Mouse (Mus musculus): ENCODE measurements at regions not wholly inside any gene's neighbourhood (a gene's known extent, or its start where the extent isn't known, plus 50 kb on each side); places are given as distances from the start of the nearest gene placed in this dataset.
"Not testable (repeated sequence)": the region's sequence is repeated elsewhere in the genome, so short reads cannot be mapped to it uniquely, and the experiment has no call there.

DNA sequence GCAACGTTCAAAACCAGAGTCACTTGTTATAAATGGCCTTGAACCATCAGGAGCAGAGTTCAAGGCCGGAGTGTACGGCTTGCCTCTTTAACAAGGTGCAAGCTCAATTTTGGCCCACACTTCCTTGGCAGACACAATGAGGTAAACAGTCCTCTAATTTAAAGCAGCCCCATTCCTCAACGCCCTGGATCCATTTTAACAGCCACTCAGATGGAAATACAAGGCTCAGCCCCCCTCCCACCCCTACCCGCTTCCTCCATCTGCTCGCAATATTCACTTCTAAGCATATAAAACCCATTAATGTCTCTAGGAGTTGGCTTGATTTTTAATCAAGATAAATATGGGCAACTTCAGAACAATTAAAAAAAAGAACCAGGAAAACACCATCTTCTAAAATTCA is 105.7 kb downstream of the Pmp22 start:
- Histone ChIP-seq H3K4me1 (replicated peaks; ENCODE audit: low read depth, low read length) (peaks cover 38% of the 10 kb centered on the region), H3K9me3 (ENCODE audit: low read length) (peaks cover 5% of the 10 kb centered on the region; the same call in 1 of the 2 replicates), H3K27me3 (ENCODE audit: insufficient read depth, low read length) (no peaks in the 10 kb centered on the region), H3K36me3 (ENCODE audit: insufficient read depth, low read length) (no peaks in the 10 kb centered on the region), H3K4me3 (replicated peaks; ENCODE audit: low read length) (no peak overlapping the region)
- TF ChIP-seq CTCF (conservative IDR thresholded peaks at IDR 0.05; ENCODE audit: low read length) (no peak), NANOG (IDR thresholded peaks at IDR 0.05; ENCODE audit: borderline replicate concordance, low read length) (no peak), POU5F1 (IDR thresholded peaks at IDR 0.05; ENCODE audit: borderline replicate concordance, low read length) (no peak)

DNA sequence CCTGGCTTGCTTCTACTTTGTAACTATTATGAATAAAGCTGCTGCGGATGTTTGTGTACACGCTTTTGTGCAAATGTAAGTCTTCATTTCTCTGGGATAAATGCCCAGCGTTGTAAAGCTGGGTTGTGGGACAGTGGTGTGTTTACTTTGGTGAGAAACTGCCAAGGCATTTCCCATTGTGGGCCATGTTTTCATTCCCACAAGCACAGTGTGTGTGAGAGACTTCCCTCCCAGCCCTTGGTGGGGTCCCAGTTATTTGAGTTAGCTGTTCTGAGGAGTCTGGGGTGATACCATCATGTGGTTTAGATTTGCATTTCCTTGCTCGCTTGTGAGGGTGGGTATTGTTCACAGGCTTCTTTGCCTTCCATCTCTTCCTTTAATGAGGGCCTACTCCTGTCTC is 109.9 kb downstream of the Pmp22 start:
- TF ChIP-seq POU5F1 (IDR thresholded peaks at IDR 0.05; ENCODE audit: borderline replicate concordance, low read length) (no peak), CTCF (conservative IDR thresholded peaks at IDR 0.05; ENCODE audit: low read length) (no peak)
- Histone ChIP-seq H3K36me3 (ENCODE audit: insufficient read depth, low read length) (no peaks in the 10 kb centered on the region), H3K27me3 (ENCODE audit: insufficient read depth, low read length) (peaks cover 11% of the 10 kb centered on the region), H3K4me3 (replicated peaks; ENCODE audit: low read length) (no peak overlapping the region), H3K4me1 (replicated peaks; ENCODE audit: low read depth, low read length) (peaks cover 9% of the 10 kb centered on the region), H3K9me3 (ENCODE audit: low read length) (no peaks in the 10 kb centered on the region)

DNA sequence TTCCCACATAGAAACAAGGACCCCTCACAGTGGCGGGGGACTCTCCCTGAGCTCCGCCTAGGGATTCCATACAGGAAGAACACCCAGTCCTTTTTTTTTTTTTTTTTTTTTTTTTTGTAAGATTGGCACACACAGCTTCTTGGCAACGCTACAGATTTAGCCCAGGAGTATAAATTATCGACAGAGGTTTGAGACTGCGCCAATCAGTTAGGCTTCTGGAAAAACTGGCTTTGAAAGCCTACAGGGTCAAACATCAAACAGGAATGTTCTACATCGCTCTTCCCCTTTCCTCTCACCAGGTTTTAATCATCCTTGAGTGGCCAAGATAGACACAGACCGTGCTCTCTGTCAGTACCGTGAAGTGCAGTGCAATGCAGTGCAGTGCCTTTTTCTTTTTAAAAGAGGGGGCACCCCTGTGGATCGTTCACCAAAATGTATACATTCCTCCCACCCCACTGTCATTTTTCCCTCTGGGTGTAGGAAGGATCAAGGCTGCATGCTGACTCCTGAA is 115.2 kb downstream of the Pmp22 start:
- no peak for TF ChIP-seq CTCF (conservative IDR thresholded peaks at IDR 0.05; ENCODE audit: low read length)
- TF ChIP-seq POU5F1 (IDR thresholded peaks at IDR 0.05; ENCODE audit: borderline replicate concordance, low read length) = no peak
- no peak for TF ChIP-seq NANOG (IDR thresholded peaks at IDR 0.05; ENCODE audit: borderline replicate concordance, low read length)
- no peak overlapping the region for H3K4me3 ChIP-seq (replicated peaks; ENCODE audit: low read length)
- H3K36me3 ChIP-seq (ENCODE audit: insufficient read depth, low read length) = no peaks in the 10 kb centered on the region
- H3K27me3 ChIP-seq (ENCODE audit: insufficient read depth, low read length) = peaks cover 13% of the 10 kb centered on the region
- H3K9me3 ChIP-seq (ENCODE audit: low read length) = no peaks in the 10 kb centered on the region
- peaks cover 14% of the 10 kb centered on the region for H3K4me1 ChIP-seq (replicated peaks; ENCODE audit: low read depth, low read length)

GRCm38 (mm10) chr11:63245041-63245440 is 116.3 kb downstream of the Pmp22 start:
- TF ChIP-seq CTCF (conservative IDR thresholded peaks at IDR 0.05; ENCODE audit: low read length) (no peak), NANOG (IDR thresholded peaks at IDR 0.05; ENCODE audit: borderline replicate concordance, low read length) (no peak)
- no peaks in the 10 kb centered on the region for H3K9me3 ChIP-seq (ENCODE audit: low read length)
- peaks cover 14% of the 10 kb centered on the region for H3K4me1 ChIP-seq (replicated peaks; ENCODE audit: low read depth, low read length)

GRCm38 (mm10) chr11:63246052-63246661 is 117.4 kb downstream of the Pmp22 start:
- TF ChIP-seq CTCF (conservative IDR thresholded peaks at IDR 0.05; ENCODE audit: low read length) = no peak
- TF ChIP-seq NANOG (IDR thresholded peaks at IDR 0.05; ENCODE audit: borderline replicate concordance, low read length) = no peak
- no peak for TF ChIP-seq POU5F1 (IDR thresholded peaks at IDR 0.05; ENCODE audit: borderline replicate concordance, low read length)
- H3K4me3 ChIP-seq (replicated peaks; ENCODE audit: low read length) = no peak overlapping the region
- no peaks in the 10 kb centered on the region for H3K36me3 ChIP-seq (ENCODE audit: insufficient read depth, low read length)
- peaks cover 14% of the 10 kb centered on the region for H3K4me1 ChIP-seq (replicated peaks; ENCODE audit: low read depth, low read length)
- H3K27me3 ChIP-seq (ENCODE audit: insufficient read depth, low read length) = peaks cover 12% of the 10 kb centered on the region
- H3K9me3 ChIP-seq (ENCODE audit: low read length) = no peaks in the 10 kb centered on the region

More at GRCm38 (mm10) chr11:63245041-63245440, 116.3 kb downstream of the Pmp22 start:
- Histone ChIP-seq H3K27me3 (ENCODE audit: insufficient read depth, low read length) (peaks cover 13% of the 10 kb centered on the region), H3K36me3 (ENCODE audit: insufficient read depth, low read length) (no peaks in the 10 kb centered on the region), H3K4me3 (replicated peaks; ENCODE audit: low read length) (no peak overlapping the region)

GRCm38 (mm10) chr11:63252012-63252856 is 123.5 kb downstream of the Pmp22 start:
- no peaks in the 10 kb centered on the region for H3K9me3 ChIP-seq (ENCODE audit: low read length)
- no peaks in the 10 kb centered on the region for H3K36me3 ChIP-seq (ENCODE audit: insufficient read depth, low read length)
- H3K4me1 ChIP-seq (replicated peaks; ENCODE audit: low read depth, low read length) = no peaks in the 10 kb centered on the region
- peaks cover 15% of the 10 kb centered on the region for H3K27me3 ChIP-seq (ENCODE audit: insufficient read depth, low read length)
- TF ChIP-seq NANOG (IDR thresholded peaks at IDR 0.05; ENCODE audit: borderline replicate concordance, low read length) (no peak), CTCF (conservative IDR thresholded peaks at IDR 0.05; ENCODE audit: low read length) (no peak), POU5F1 (IDR thresholded peaks at IDR 0.05; ENCODE audit: borderline replicate concordance, low read length) (no peak)
- no peak overlapping the region for H3K4me3 ChIP-seq (replicated peaks; ENCODE audit: low read length)

GRCm38 (mm10) chr11:63252968-63253602 is 124.3 kb downstream of the Pmp22 start:
- Histone ChIP-seq H3K9me3 (ENCODE audit: low read length) (no peaks in the 10 kb centered on the region), H3K4me1 (replicated peaks; ENCODE audit: low read depth, low read length) (no peaks in the 10 kb centered on the region), H3K27me3 (ENCODE audit: insufficient read depth, low read length) (peaks cover 15% of the 10 kb centered on the region), H3K36me3 (ENCODE audit: insufficient read depth, low read length) (no peaks in the 10 kb centered on the region), H3K4me3 (replicated peaks; ENCODE audit: low read length) (no peak overlapping the region)
- TF ChIP-seq POU5F1 (IDR thresholded peaks at IDR 0.05; ENCODE audit: borderline replicate concordance, low read length) (no peak), CTCF (conservative IDR thresholded peaks at IDR 0.05; ENCODE audit: low read length) (no peak), NANOG (IDR thresholded peaks at IDR 0.05; ENCODE audit: borderline replicate concordance, low read length) (no peak)

- H3K4me1 ChIP-seq (replicated peaks; ENCODE audit: low read depth, low read length) = peaks cover 57% of the 10 kb centered on the region
- no peak overlapping the region for H3K4me3 ChIP-seq (replicated peaks; ENCODE audit: low read length)
- H3K36me3 ChIP-seq (ENCODE audit: insufficient read depth, low read length) = no peaks in the 10 kb centered on the region
- TF ChIP-seq NANOG (IDR thresholded peaks at IDR 0.05; ENCODE audit: borderline replicate concordance, low read length) = no peak
- TF ChIP-seq CTCF (conservative IDR thresholded peaks at IDR 0.05; ENCODE audit: low read length) = peak; percentile 98
- TF ChIP-seq POU5F1 (IDR thresholded peaks at IDR 0.05; ENCODE audit: borderline replicate concordance, low read length) = no peak
- H3K9me3 ChIP-seq (ENCODE audit: low read length) = no peaks in the 10 kb centered on the region
- no peaks in the 10 kb centered on the region for H3K27me3 ChIP-seq (ENCODE audit: insufficient read depth, low read length)
Observed at GRCm38 (mm10) chr11:63264432-63265061, 135.8 kb downstream of the Pmp22 start.

- not testable (repeated sequence) for H3K9me3 ChIP-seq (ENCODE audit: low read length); H3K36me3 ChIP-seq (ENCODE audit: insufficient read depth, low read length)
Observed at GRCm38 (mm10) chr11:63266290-63266689, 137.5 kb downstream of the Pmp22 start.

More at GRCm38 (mm10) chr11:63266290-63266689, 137.5 kb downstream of the Pmp22 start:
- not testable (repeated sequence) for H3K4me3 ChIP-seq (replicated peaks; ENCODE audit: low read length); H3K27me3 ChIP-seq (ENCODE audit: insufficient read depth, low read length)
- peaks cover 75% of the 10 kb centered on the region for H3K4me1 ChIP-seq (replicated peaks; ENCODE audit: low read depth, low read length)

All from E14TG2a.4 (cell line).